Mouse (Mus musculus) heart, embryonic 14.5 days (tissue): Measurements from ENCODE around the gene Pdxk. TPM values are rescaled to one million over a fixed set of nuclear protein-coding genes. Genes with fewer than 3 reads are reported as not detected.
A peak's percentile ranks its signal among the peaks of the same experiment; 100 is the strongest.

Experiments used
- ATAC-seq: fragments of 200-750 bp; cut with Nextera tagmentation; 2 replicates; pipeline ENCODE4 v1.8.0; 2017; ENCODE audit warnings: low read depth, moderate TSS enrichment; ENCODE audit not compliant: insufficient number of reproducible peaks, insufficient read depth, low FRiP score
- H3K27ac ChIP-seq, 2 experiments: fragments of 200-500 bp in 1 of 2; fragments of 300-500 bp in 1 of 2; sonication (generic) in 1 of 2; replicated peaks in 1 of 2; 2 replicates each; pipeline ENCODE4 v1.5.1; 2012 to 2014; ENCODE audit warnings: low read depth in 2 of 2, low read length in 2 of 2, control low read depth in 1 of 2, mild to moderate bottlenecking in 1 of 2, mixed read lengths in 1 of 2; ENCODE audit not compliant: control insufficient read depth in 1 of 2, insufficient read depth in 1 of 2
- H3K27me3 ChIP-seq: fragments of 300-500 bp; sonication (generic); 2 replicates; pipeline ENCODE4 v1.6.1; 2014; ENCODE audit warnings: mild to moderate bottlenecking, low read length, control low read depth; ENCODE audit not compliant: control insufficient read depth, insufficient read depth
- H3K36me3 ChIP-seq: fragments of 300-500 bp; sonication (generic); 2 replicates; pipeline ENCODE4 v1.6.1; 2014; ENCODE audit warnings: mild to moderate bottlenecking, control low read depth, low read length, mixed read lengths; ENCODE audit not compliant: control insufficient read depth, insufficient read depth
- H3K4me1 ChIP-seq, 2 experiments: fragments of 200-500 bp in 1 of 2; fragments of 300-500 bp in 1 of 2; sonication (generic) in 1 of 2; 2 replicates each; pipeline ENCODE4 v1.6.1; 2012 to 2014; ENCODE audit warnings: low read length in 2 of 2, control low read depth in 1 of 2, mixed read lengths in 1 of 2; ENCODE audit not compliant: control insufficient read depth in 2 of 2, insufficient read depth in 2 of 2
- H3K4me2 ChIP-seq: fragments of 300-500 bp; sonication (generic); 2 replicates; pipeline ENCODE4 v1.6.1; 2014; ENCODE audit warnings: mild to moderate bottlenecking, low read length
- H3K4me3 ChIP-seq, 2 experiments: fragments of 200-500 bp in 1 of 2; fragments of 300-500 bp in 1 of 2; sonication (generic) in 1 of 2; 2 replicates each; pipeline ENCODE4 v1.5.1; 2012 to 2014; ENCODE audit warnings: low read length in 2 of 2, mild to moderate bottlenecking in 2 of 2, control low read depth in 1 of 2, low read depth in 1 of 2, moderate library complexity in 1 of 2; ENCODE audit not compliant: control insufficient read depth in 1 of 2, insufficient read depth in 1 of 2
- H3K9ac ChIP-seq: fragments of 300-500 bp; sonication (generic); 2 replicates; pipeline ENCODE4 v1.6.1; 2014; ENCODE audit warnings: mild to moderate bottlenecking, low read length
- H3K9me3 ChIP-seq: fragments of 300-500 bp; sonication (generic); 2 replicates; pipeline ENCODE4 v1.6.1; 2016; ENCODE audit warnings: low read length, control low read depth; ENCODE audit not compliant: control insufficient read depth
- WGBS: fragments of 180-500 bp; shearing (Covaris S2); extraction: QIAGEN DNeasy Blood & Tissue Kit; methylation state at CpG from one replicate; pipeline ENCODE4 v1.1.7; 2014; 5-methylcytosine and 5-hydroxymethylcytosine counted together
- polyA plus RNA-seq: library from polyadenylated mRNA; unstranded; fragments of >200 nt; fragmentation: Nextera tagmentation; extraction: Ambion mirVana; gene quantifications from 2 replicates; pipeline ENCODE4 v1.2.1, GENCODE M21; 2014

The Pdxk gene
- polyA plus RNA-seq, 1 experiment from 2014 or later, result 4.5 TPM

- no peak overlapping the region for H3K27ac ChIP-seq
- H3K9ac ChIP-seq, result no peak overlapping the region
- peaks cover 5 to 11% of the 10 kb centered on the region in 2 experiments; a peak in 3 of 4 replicates for H3K4me1 ChIP-seq
- no peak overlapping the region for H3K4me3 ChIP-seq
- no peaks in the 10 kb centered on the region for H3K9me3 ChIP-seq
- H3K36me3 ChIP-seq, result no peaks in the 10 kb centered on the region
- WGBS, result 68% methylated on average over 5 of the region's 5 CpGs
- H3K4me2 ChIP-seq, result no peak overlapping the region
- no peak for ATAC-seq
- H3K27me3 ChIP-seq, result no peaks in the 10 kb centered on the region
These were observed 6.2 kb downstream of the Pdxk start for GRCm38 (mm10) chr10:78458348-78459111.

- Histone ChIP-seq H3K9ac (no peak overlapping the region), H3K9me3 (no peaks in the 10 kb centered on the region)
These were observed 7.1 kb downstream of the Pdxk start for GRCm38 (mm10) chr10:78457495-78458347.

GRCm38 (mm10) chr10:78456696-78457095 is 8.1 kb downstream of the Pdxk start:
- WGBS, result 92% methylated on average over 13 of the region's 13 CpGs
- Histone ChIP-seq H3K9me3 (no peaks in the 10 kb centered on the region), H3K27me3 (no peaks in the 10 kb centered on the region), H3K27ac (no peak overlapping the region), H3K4me1 (peaks cover 5 to 9% of the 10 kb centered on the region in 2 experiments; a peak in 2 of 4 replicates), H3K4me3 (no peak overlapping the region), H3K36me3 (no peaks in the 10 kb centered on the region), H3K9ac (no peak overlapping the region), H3K4me2 (no peak overlapping the region)
- ATAC-seq, result no peak

More at GRCm38 (mm10) chr10:78457495-78458347, 7.1 kb downstream of the Pdxk start:
- Histone ChIP-seq H3K27me3 (no peaks in the 10 kb centered on the region), H3K36me3 (no peaks in the 10 kb centered on the region), H3K27ac (no peak overlapping the region), H3K4me1 (peaks cover 5 to 9% of the 10 kb centered on the region in 2 experiments; a peak in 2 of 4 replicates), H3K4me2 (peak overlapping the region; percentile 17), H3K4me3 (no peak overlapping the region)
- no peak for ATAC-seq
- WGBS, result 28% methylated on average over 10 of the region's 10 CpGs

GRCm38 (mm10) chr10:78452641-78453040 is 12.1 kb downstream of the Pdxk start:
- no peak overlapping the region for H3K4me3 ChIP-seq
- H3K36me3 ChIP-seq, result peaks cover 25% of the 10 kb centered on the region
- no peak overlapping the region for H3K4me2 ChIP-seq
- H3K4me1 ChIP-seq, result peaks cover 1 to 2% of the 10 kb centered on the region in 2 experiments; a peak in 2 of 4 replicates
- H3K27ac ChIP-seq, result no peak overlapping the region
- WGBS, result 33% methylated on average over 4 of the region's 4 CpGs
- H3K9ac ChIP-seq, result no peak overlapping the region
- no peak for ATAC-seq
- H3K27me3 ChIP-seq, result no peaks in the 10 kb centered on the region
- no peaks in the 10 kb centered on the region for H3K9me3 ChIP-seq

- H3K9ac ChIP-seq, result no peak overlapping the region
- H3K4me2 ChIP-seq, result no peak overlapping the region
- 87% methylated on average over 5 of the region's 5 CpGs for WGBS
- H3K27ac ChIP-seq, result no peak overlapping the region
- H3K4me1 ChIP-seq, result no peaks in the 10 kb centered on the region; a peak in 2 of 4 replicates
- peaks cover 40% of the 10 kb centered on the region for H3K36me3 ChIP-seq
- ATAC-seq, result no peak
- H3K27me3 ChIP-seq, result no peaks in the 10 kb centered on the region
- no peaks in the 10 kb centered on the region for H3K9me3 ChIP-seq
- H3K4me3 ChIP-seq, result no peak overlapping the region
These were observed 14.0 kb downstream of the Pdxk start for GRCm38 (mm10) chr10:78450761-78451160.

GRCm38 (mm10) chr10:78447396-78447795 is 17.4 kb downstream of the Pdxk start:
- ATAC-seq, result no peak
- Histone ChIP-seq H3K9me3 (no peaks in the 10 kb centered on the region), H3K4me2 (no peak overlapping the region), H3K36me3 (peaks cover 65% of the 10 kb centered on the region), H3K4me1 (no peaks in the 10 kb centered on the region; a peak in 1 of 4 replicates), H3K27ac (no peak overlapping the region), H3K27me3 (no peaks in the 10 kb centered on the region), H3K9ac (no peak overlapping the region), H3K4me3 (no peak overlapping the region)
- WGBS, result 77% methylated on average over 3 of the region's 3 CpGs

- no peak overlapping the region for H3K27ac ChIP-seq
- no peak overlapping the region for H3K4me2 ChIP-seq
- H3K9me3 ChIP-seq, result no peaks in the 10 kb centered on the region
- ATAC-seq, result no peak
- H3K27me3 ChIP-seq, result no peaks in the 10 kb centered on the region
- 91% methylated on average over 3 of the region's 3 CpGs for WGBS
- peaks cover 71% of the 10 kb centered on the region for H3K36me3 ChIP-seq
- H3K4me3 ChIP-seq, result no peak overlapping the region
- H3K4me1 ChIP-seq, result no peaks in the 10 kb centered on the region
- H3K9ac ChIP-seq, result no peak overlapping the region
These were observed 18.6 kb downstream of the Pdxk start for GRCm38 (mm10) chr10:78446195-78446594.
